ENCODE assay signal across 20 mouse cellular contexts in the genomic region with DNA sequence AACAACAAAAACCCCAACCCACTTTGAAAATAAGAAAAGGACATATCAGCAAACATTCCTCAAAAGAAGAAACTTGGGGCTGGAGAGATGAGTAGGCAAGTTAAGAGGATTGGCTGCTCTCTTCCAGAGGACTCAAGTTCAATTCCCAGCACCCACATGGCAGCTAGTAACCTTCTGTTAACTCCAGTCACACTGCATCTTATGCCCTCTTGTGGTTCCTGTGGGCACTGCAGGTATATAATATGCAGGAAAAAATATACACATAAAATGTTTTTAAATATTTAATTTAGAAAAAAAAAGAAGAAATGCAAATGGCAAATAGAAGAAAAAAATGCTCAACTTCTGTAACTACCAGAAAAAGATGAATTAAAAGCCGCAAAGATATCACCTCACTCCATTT. TPM values are rescaled to one million over a fixed set of nuclear protein-coding genes. Genes with fewer than 3 reads are reported as not detected.
DNase-seq lines count a peak whose midpoint lies in the region; ATAC-seq and TF ChIP-seq lines count a peak whose summit lies in the region.
"Had no signal": no experiment of that assay in that cellular context is flagged by ENCODE, and none has a peak within 500 bp of the region (broad histone marks: within the 10 kb centered on the region; RNA-seq: fewer than 3 reads in every experiment).

No protein-coding gene starts in this region.

- ATAC-seq in hindbrain, postnatal 0 days: no peak
- ATAC-seq in hindbrain, embryonic 11.5 days (ENCODE audit: low FRiP score): no peak
- ATAC-seq in midbrain, postnatal 0 days (ENCODE audit: low FRiP score): no peak
- no peak for ATAC-seq in Patski
- ATAC-seq: forebrain, embryonic 13.5 days; intestine, embryonic 16.5 days had no signal

- H3K27ac ChIP-seq in hindbrain, postnatal 0 days: no peak overlapping the region
- H3K27ac ChIP-seq in hindbrain, embryonic 11.5 days (ENCODE audit: low read depth, low read length): no peak overlapping the region
- no peak overlapping the region for H3K27ac ChIP-seq in midbrain, postnatal 0 days (ENCODE audit: low read depth, low read length)
- H3K27ac ChIP-seq in midbrain, embryonic 10.5 days (replicated peaks): no peak overlapping the region
- H3K27ac ChIP-seq: embryonic facial prominence, embryonic 12.5 days; forebrain, embryonic 13.5 days; heart, embryonic 10.5 days; hindbrain, embryonic 12.5 days; kidney, embryonic 15.5 days had no signal

- peak; percentile 33; the same call in 1 of the 2 replicates for TF ChIP-seq CTCF in hindbrain, postnatal 0 days (IDR thresholded peaks at IDR 0.05; ENCODE audit: low read depth)
- 0 out of 2 replicates have a peak, but pooled peaks have one; percentile 24 for TF ChIP-seq CTCF in midbrain, postnatal 0 days (IDR thresholded peaks at IDR 0.05)
- peak; percentile 57 for TF ChIP-seq CTCF in Patski (IDR thresholded peaks at IDR 0.05)

- in situ Hi-C loops in Patski (cut with MboI; ENCODE audit: low pct_unique_long_range_greater_than_20kb): no loop called here

- no peaks in the 10 kb centered on the region for H3K27me3 ChIP-seq in hindbrain, postnatal 0 days (ENCODE audit: insufficient read depth, low read length)
- no peaks in the 10 kb centered on the region for H3K27me3 ChIP-seq in hindbrain, embryonic 11.5 days (ENCODE audit: control insufficient read depth, insufficient read depth, low read length)
- no peaks in the 10 kb centered on the region for H3K27me3 ChIP-seq in midbrain, postnatal 0 days (ENCODE audit: insufficient read depth, low read length)
- no peaks in the 10 kb centered on the region for H3K27me3 ChIP-seq in midbrain, embryonic 10.5 days (ENCODE audit: low read depth, poor library complexity, severe bottlenecking)
- no peaks in the 10 kb centered on the region for H3K27me3 ChIP-seq in Patski
- H3K27me3 ChIP-seq: embryonic facial prominence, embryonic 12.5 days; forebrain, embryonic 13.5 days; hindbrain, embryonic 12.5 days; kidney, embryonic 15.5 days had no signal

- no peak overlapping the region for H3K9ac ChIP-seq in hindbrain, postnatal 0 days (replicated peaks; ENCODE audit: low read length)
- H3K9ac ChIP-seq in hindbrain, embryonic 11.5 days (ENCODE audit: low read depth, low read length): no peak overlapping the region
- no peak overlapping the region for H3K9ac ChIP-seq in midbrain, postnatal 0 days (replicated peaks; ENCODE audit: low read length, poor library complexity, severe bottlenecking)
- H3K9ac ChIP-seq: embryonic facial prominence, embryonic 12.5 days; forebrain, embryonic 13.5 days; hindbrain, embryonic 12.5 days; kidney, embryonic 15.5 days had no signal

- H3K4me2 ChIP-seq in hindbrain, postnatal 0 days (ENCODE audit: low read depth, low read length): no peak overlapping the region
- no peak overlapping the region for H3K4me2 ChIP-seq in hindbrain, embryonic 11.5 days (replicated peaks; ENCODE audit: low read depth, low read length)
- no peak overlapping the region for H3K4me2 ChIP-seq in midbrain, postnatal 0 days (ENCODE audit: low read depth, low read length, poor library complexity, severe bottlenecking)
- H3K4me2 ChIP-seq: embryonic facial prominence, embryonic 12.5 days; forebrain, embryonic 13.5 days; hindbrain, embryonic 12.5 days; kidney, embryonic 15.5 days had no signal

- 98% methylated on average over 1 of the region's 1 CpGs for WGBS in hindbrain, postnatal 0 days
- 97% methylated on average over 1 of the region's 1 CpGs for WGBS in hindbrain, embryonic 11.5 days
- 97% methylated on average over 1 of the region's 1 CpGs for WGBS in midbrain, postnatal 0 days
- WGBS in midbrain, embryonic 10.5 days: 98% methylated on average over 1 of the region's 1 CpGs

- no peaks in the 10 kb centered on the region for H3K4me1 ChIP-seq in hindbrain, postnatal 0 days (ENCODE audit: insufficient read depth, low read length)
- no peaks in the 10 kb centered on the region for H3K4me1 ChIP-seq in hindbrain, embryonic 11.5 days (replicated peaks; ENCODE audit: control insufficient read depth, insufficient read depth, low read length)
- H3K4me1 ChIP-seq in midbrain, postnatal 0 days (ENCODE audit: insufficient read depth, low read length): no peaks in the 10 kb centered on the region
- H3K4me1 ChIP-seq in midbrain, embryonic 10.5 days: no peaks in the 10 kb centered on the region
- H3K4me1 ChIP-seq: embryonic facial prominence, embryonic 12.5 days; forebrain, embryonic 13.5 days; heart, embryonic 10.5 days; hindbrain, embryonic 12.5 days; kidney, embryonic 15.5 days had no signal

- H3K36me3 ChIP-seq in hindbrain, postnatal 0 days (ENCODE audit: insufficient read depth, low read length): no peaks in the 10 kb centered on the region
- no peaks in the 10 kb centered on the region for H3K36me3 ChIP-seq in hindbrain, embryonic 11.5 days (ENCODE audit: control insufficient read depth, insufficient read depth, low read length)
- no peaks in the 10 kb centered on the region for H3K36me3 ChIP-seq in midbrain, postnatal 0 days (ENCODE audit: insufficient read depth, low read length)
- no peaks in the 10 kb centered on the region for H3K36me3 ChIP-seq in midbrain, embryonic 10.5 days
- H3K36me3 ChIP-seq: embryonic facial prominence, embryonic 12.5 days; heart, embryonic 10.5 days; hindbrain, embryonic 12.5 days; kidney, embryonic 15.5 days had no signal

- H3K9me3 ChIP-seq in hindbrain, postnatal 0 days (ENCODE audit: low read length): no peaks in the 10 kb centered on the region
- H3K9me3 ChIP-seq in hindbrain, embryonic 11.5 days (ENCODE audit: control insufficient read depth, low read length): no peaks in the 10 kb centered on the region
- H3K9me3 ChIP-seq in midbrain, postnatal 0 days (ENCODE audit: low read length): no peaks in the 10 kb centered on the region; the same call in 1 of the 2 replicates
- H3K9me3 ChIP-seq in midbrain, embryonic 10.5 days (replicated peaks): peaks cover 8% of the 10 kb centered on the region; the same call in 1 of the 2 replicates
- H3K9me3 ChIP-seq: embryonic facial prominence, embryonic 12.5 days; forebrain, embryonic 13.5 days; heart, embryonic 10.5 days; hindbrain, embryonic 12.5 days; kidney, embryonic 15.5 days had no signal

- DNase-seq in hindbrain, postnatal 0 days (ENCODE audit: low spot score): no peak
- no peak for DNase-seq in hindbrain, embryonic 11.5 days (ENCODE audit: low spot score)
- DNase-seq in midbrain, postnatal 0 days (ENCODE audit: low spot score): no peak
- DNase-seq in midbrain, embryonic 10.5 days (ENCODE audit: low spot score): no peak
- DNase-seq in Patski (ENCODE audit: low read depth, low spot score): no peak
- DNase-seq in spleen, postnatal 36 days (ENCODE audit: low spot score in 2 of 2): no peak
- no peak for DNase-seq in right cerebral cortex, postnatal 10 days (ENCODE audit: low spot score in 2 of 2)
- DNase-seq: adrenal gland, postnatal 10 days; cerebellum, postnatal 10 days; lung, adult 18-20 months; lung, postnatal 36 days; retina, postnatal 1 day had no signal

- no peak overlapping the region for H3K4me3 ChIP-seq in hindbrain, postnatal 0 days (ENCODE audit: low read length)
- H3K4me3 ChIP-seq in hindbrain, embryonic 11.5 days (ENCODE audit: low read depth, low read length): no peak overlapping the region
- H3K4me3 ChIP-seq in midbrain, postnatal 0 days (ENCODE audit: low read depth, low read length): no peak overlapping the region
- H3K4me3 ChIP-seq in midbrain, embryonic 10.5 days: no peak overlapping the region
- H3K4me3 ChIP-seq: embryonic facial prominence, embryonic 12.5 days; erythroblast, embryonic 14.5 days; forebrain, embryonic 13.5 days; heart, embryonic 10.5 days; hindbrain, embryonic 12.5 days; kidney, embryonic 15.5 days had no signal

- CTCF ChIA-PET in Patski (lab: Charles Lee): no interaction called here

- POLR2A ChIA-PET in Patski (lab: Charles Lee): no interaction called here

RNA-seq across cellular contexts. Expression of a gene that starts 29.2 kb away (rescaled TPM):
- 8.0 and 10.6 TPM in 2 replicates for total RNA-seq in hindbrain, postnatal 0 days (2014; rRNA removed)
- polyA plus RNA-seq in hindbrain, postnatal 0 days (2015; fragmentation: Nextera tagmentation; extraction: Ambion mirVana): 3.2 and 3.4 TPM in 2 replicates
- polyA plus RNA-seq in hindbrain, embryonic 11.5 days (2014; fragmentation: Nextera tagmentation; extraction: Ambion mirVana): 3.7 and 4.3 TPM in 2 replicates
- total RNA-seq in midbrain, postnatal 0 days (2014; rRNA removed): 5.8 and 6.7 TPM in 2 replicates
- 1.8 and 3.0 TPM in 2 replicates for polyA plus RNA-seq in midbrain, postnatal 0 days (2015; fragmentation: Nextera tagmentation; extraction: Ambion mirVana)
- polyA plus RNA-seq in midbrain, embryonic 10.5 days (2016; fragmentation: Nextera tagmentation; extraction: Ambion mirVana): 2.5 and 3.5 TPM in 2 replicates
- polyA plus RNA-seq in Patski (2021): 0.03 TPM
- polyA plus RNA-seq: C2C12; erythroblast, embryonic 14.5 days had no signal

RNA-seq across cellular contexts. Expression of a gene that starts 48.9 kb away (rescaled TPM):
- total RNA-seq in hindbrain, postnatal 0 days (2014; rRNA removed): 3.0 and 3.7 TPM in 2 replicates
- 4.8 and 6.7 TPM in 2 replicates for polyA plus RNA-seq in hindbrain, postnatal 0 days (2015; fragmentation: Nextera tagmentation; extraction: Ambion mirVana)
- polyA plus RNA-seq in hindbrain, embryonic 11.5 days (2014; fragmentation: Nextera tagmentation; extraction: Ambion mirVana): 9.0 and 10.7 TPM in 2 replicates
- 3.8 and 4.5 TPM in 2 replicates for total RNA-seq in midbrain, postnatal 0 days (2014; rRNA removed)
- 4.7 and 4.8 TPM in 2 replicates for polyA plus RNA-seq in midbrain, postnatal 0 days (2015; fragmentation: Nextera tagmentation; extraction: Ambion mirVana)
- polyA plus RNA-seq in midbrain, embryonic 10.5 days (2016; fragmentation: Nextera tagmentation; extraction: Ambion mirVana): 8.8 and 9.0 TPM in 2 replicates
- polyA plus RNA-seq in Patski (2021): 3.6 TPM

RNA-seq across cellular contexts. Expression of a gene that starts 49.0 kb away (rescaled TPM):
- total RNA-seq in hindbrain, postnatal 0 days (2014; rRNA removed): 0.52 and 0.90 TPM in 2 replicates
- polyA plus RNA-seq in hindbrain, postnatal 0 days (2015; fragmentation: Nextera tagmentation; extraction: Ambion mirVana): 1.9 and 2.1 TPM in 2 replicates
- 2.5 and 3.0 TPM in 2 replicates for polyA plus RNA-seq in hindbrain, embryonic 11.5 days (2014; fragmentation: Nextera tagmentation; extraction: Ambion mirVana)
- 2.7 and 3.6 TPM in 2 replicates for total RNA-seq in midbrain, postnatal 0 days (2014; rRNA removed)
- polyA plus RNA-seq in midbrain, postnatal 0 days (2015; fragmentation: Nextera tagmentation; extraction: Ambion mirVana): 1.7 and 1.8 TPM in 2 replicates
- 2.4 and 3.3 TPM in 2 replicates for polyA plus RNA-seq in midbrain, embryonic 10.5 days (2016; fragmentation: Nextera tagmentation; extraction: Ambion mirVana)
- polyA plus RNA-seq in Patski (2021): 28.0 TPM
